Mouse (Mus musculus) 416B (cell line): ENCODE data around the gene AW146154.
"Not testable (repeated sequence)": the region's sequence is repeated elsewhere in the genome, so short reads cannot be mapped to it uniquely, and the experiment has no call there.

ENCODE experiments used
- DNase-seq: peaks from one replicate; pipeline ENCODE4 v3.0.0; 2011; ENCODE audit warnings: low read depth

The AW146154 gene

GRCm38 (mm10) chr7:41499389-41500049 lies at the start of gene AW146154, which contains the start of gene Gm20449:
Gene AW146154, minus strand, starts transcription at chr7:41499890.
Gene Gm20449, minus strand, starts transcription at chr7:41499417.
- peak; percentile 95 for DNase-seq

- no peak for DNase-seq
Measured at GRCm38 (mm10) chr7:41512672-41513071, 13.0 kb upstream of the AW146154 start.

GRCm38 (mm10) chr7:41512207-41512606 lies 12.5 kb upstream of the AW146154 start:
- DNase-seq, result no peak

GRCm38 (mm10) chr7:41502402-41502801 lies 2.7 kb upstream of the AW146154 start:
- DNase-seq, result peak; percentile 68

- peak; percentile 84 for DNase-seq
Measured at GRCm38 (mm10) chr7:41500151-41500934, 653 bp upstream of the AW146154 start.

- DNase-seq, result not testable (repeated sequence)
Measured at GRCm38 (mm10) chr7:41499018-41499388, 687 bp downstream of the AW146154 start.

- DNase-seq, result peak; percentile 7
Measured at GRCm38 (mm10) chr7:41498464-41498863, 1.2 kb downstream of the AW146154 start.

GRCm38 (mm10) chr7:41497871-41498270 lies 1.8 kb downstream of the AW146154 start:
- DNase-seq, result no peak

GRCm38 (mm10) chr7:41451864-41452263 lies 47.8 kb downstream of the AW146154 start:
- DNase-seq, result no peak

GRCm38 (mm10) chr7:41448596-41448995 lies 51.1 kb downstream of the AW146154 start, which contains the start of gene Vmn2r57:
Gene Vmn2r57, minus strand, starts transcription at chr7:41448696.
- DNase-seq, result not testable (repeated sequence)
